Mouse (Mus musculus): ENCODE measurements around the gene 6330409D20Rik.

6330409D20Rik gene

DNA sequence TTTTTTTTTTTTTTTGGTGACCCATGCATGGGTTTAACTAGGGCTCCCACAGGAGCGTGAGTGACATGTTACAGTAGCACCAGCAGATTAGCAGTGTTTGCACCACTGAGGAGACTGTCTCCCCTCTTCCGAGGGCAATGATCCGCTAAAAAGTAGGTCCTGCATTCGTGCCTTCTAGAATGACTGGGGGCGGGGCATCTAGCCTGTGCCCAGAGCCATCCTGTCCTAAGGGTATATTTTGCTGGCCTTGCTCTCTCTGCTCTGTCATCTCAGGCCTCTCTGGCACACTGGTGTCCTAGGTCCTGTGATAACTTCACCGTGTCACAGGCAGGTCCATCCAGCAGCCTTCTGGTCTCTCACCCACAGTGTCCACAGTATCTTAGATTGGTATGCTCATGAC, 41.1 kb downstream of the 6330409D20Rik start:
- no peak for DNase-seq (ENCODE audit: low read depth)

DNA sequence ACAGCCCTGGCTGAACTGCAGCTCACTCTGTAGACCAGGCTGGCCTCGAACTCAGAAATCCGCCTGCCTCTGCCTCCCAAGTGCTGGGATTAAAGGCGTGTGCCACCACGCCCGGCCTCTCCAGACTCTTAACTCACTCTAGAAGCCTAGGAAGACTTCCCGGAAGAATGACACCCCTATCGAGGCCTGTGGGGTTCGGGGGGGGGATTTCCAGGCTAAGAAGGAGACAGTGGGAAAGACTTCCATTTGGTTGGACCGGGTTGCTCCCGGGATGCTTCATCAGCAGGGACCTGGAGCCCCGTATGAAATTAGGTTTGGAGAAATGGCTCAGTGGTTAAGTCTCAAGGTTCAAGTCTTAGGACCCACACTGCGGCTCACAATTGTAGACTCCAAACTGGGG, 46.1 kb downstream of the 6330409D20Rik start:
- no peak for DNase-seq (ENCODE audit: low read depth)

DNA sequence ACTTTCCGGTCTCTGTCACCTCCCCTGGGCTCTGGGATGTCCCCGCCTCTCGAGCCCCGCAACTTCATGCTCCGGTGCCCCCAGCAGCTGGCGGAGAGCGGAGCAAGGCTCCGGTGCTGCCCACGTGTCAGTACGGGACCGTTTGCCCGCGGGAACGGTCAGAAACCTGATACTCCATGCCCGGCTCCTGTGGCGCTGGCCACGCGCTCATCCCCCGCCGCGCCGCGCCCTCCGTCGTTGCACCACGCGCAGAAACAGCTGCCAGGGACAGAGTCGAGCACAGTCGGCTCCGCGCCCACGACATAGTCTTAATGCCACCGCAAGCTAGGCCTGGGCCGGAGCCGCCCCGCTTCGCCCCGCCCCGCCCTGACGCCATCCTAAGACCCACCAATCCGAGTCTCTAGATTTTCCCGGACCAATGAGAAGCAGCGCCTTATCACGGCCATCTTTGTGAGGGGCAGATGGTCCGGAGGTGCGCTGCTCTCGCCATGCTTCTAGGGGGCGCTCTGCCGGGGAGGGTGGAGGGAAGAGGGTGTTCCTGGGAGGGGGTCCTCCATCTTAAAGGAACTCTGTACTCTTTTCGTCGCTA, 46.9 kb downstream of the 6330409D20Rik start:
- DNase-seq (ENCODE audit: low read depth): peak; percentile 87

DNA sequence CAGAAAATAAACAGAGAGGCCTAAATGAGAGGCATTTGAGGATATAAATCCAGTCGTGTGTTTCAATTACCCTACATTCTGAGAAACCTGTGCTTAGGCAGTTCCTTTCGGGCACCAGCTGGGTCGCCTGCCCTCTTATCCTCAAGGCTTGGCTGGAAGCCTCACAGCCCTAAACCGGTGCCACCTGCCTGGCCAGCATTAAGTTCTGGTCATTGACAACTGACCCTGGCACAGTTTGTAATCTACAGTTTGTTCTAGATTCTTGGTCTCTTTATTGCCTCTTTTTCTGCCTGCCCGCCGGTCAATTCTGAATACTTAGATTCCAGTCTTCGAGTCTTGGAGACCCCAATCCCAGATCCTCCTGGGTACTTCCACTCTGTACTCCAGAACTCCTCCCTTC, 47.5 kb downstream of the 6330409D20Rik start:
- DNase-seq (ENCODE audit: low read depth): no peak

DNA sequence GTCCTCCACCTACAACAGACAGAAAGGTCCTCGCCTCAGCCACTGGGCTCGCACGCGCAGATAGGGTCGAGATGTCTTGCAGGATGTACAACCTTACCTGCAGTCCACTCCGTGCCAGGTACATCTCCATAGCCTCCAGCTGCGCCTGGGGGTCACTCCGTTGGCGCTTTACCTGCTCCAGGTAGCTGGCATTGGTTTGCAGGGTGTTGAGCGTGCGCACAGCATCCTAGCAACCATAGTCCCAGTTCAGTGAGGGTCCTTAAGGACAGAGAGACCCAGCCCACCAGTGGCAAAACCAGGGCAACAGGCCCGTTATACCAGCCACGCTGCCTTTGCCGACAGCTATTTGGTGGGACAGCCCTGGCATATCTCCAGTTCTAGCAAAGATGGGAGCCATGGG, 48.3 kb downstream of the 6330409D20Rik start:
- DNase-seq (ENCODE audit: low read depth): no peak

DNA sequence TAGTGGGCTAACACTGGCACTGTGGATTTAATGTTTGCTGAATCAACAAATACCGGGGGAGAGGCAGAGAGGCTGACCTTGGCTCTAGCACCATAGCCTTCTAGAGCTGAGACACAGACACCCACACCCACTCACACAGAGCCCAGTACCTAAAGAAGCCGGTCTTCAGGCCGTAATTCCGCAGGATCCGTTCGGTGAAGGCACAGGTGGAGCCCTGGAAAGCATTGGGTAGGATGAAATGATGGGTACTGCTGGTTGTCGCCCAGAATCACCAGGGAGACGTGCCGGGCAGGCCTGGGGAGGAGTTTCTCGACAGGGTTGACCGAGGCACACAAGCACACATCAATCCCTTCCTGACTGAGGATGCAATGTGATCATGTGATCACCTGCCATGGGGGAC, 49.8 kb downstream of the 6330409D20Rik start:
- DNase-seq (ENCODE audit: low read depth): no peak

DNA sequence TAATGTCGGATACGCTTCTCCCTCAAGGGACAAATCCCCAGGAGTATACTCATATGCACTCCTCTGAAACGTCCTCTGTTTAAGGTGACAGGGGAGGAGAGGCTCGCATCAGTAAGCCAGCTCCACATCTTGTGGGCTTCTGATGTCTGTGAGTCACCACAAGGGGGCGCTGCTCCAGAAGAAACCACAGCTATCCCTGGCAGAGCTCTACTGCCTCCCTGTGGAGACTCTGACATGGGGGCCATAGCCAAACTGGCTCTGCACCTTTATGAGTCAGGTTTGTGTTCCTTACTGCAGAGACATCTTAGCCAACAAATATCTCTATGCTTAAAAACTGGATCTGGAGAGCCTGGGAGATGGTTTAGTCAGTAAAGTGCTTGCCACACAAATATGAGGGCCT, 51.4 kb downstream of the 6330409D20Rik start:
- DNase-seq (ENCODE audit: low read depth): peak; percentile 77

DNA sequence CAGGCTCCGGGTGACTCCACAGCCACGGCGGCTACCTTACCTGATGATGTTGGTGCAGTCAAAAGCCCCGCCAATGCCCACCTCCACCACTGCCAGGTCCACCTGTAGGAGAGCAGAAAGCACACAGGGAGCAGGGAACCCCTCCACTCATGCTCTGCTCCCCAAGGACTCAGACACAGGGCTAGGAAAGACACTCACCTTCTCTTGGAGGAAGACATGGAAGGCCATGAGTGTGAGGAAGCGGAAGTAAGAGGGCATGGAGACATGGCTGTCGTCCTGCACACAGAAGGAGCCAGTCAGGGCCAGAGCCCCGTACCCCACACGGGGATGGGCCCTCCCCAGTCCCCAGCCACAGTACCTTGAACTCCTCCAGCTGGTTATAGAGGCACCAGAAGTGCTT, 53.3 kb downstream of the 6330409D20Rik start:
- no peak for DNase-seq (ENCODE audit: low read depth)

DNA sequence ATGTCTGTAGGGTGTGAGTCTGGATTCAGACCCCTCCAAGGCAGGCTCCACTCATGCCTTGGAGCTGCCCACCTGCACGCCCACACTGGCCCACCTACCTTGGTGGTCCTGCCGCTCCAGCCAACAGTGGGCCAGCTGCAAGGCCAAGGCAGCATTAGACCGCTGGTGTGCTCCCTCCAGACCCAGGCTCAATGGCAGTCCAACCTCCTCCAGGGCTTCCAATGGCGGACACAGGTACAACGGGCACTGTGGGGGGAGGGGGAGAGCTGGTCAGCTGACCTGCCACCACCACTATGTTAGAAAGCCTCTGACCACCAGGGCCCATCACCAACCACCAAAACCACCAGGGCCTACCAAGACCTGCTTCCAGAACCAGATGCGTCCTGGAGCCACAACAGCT, 54.2 kb downstream of the 6330409D20Rik start:
- no peak for DNase-seq (ENCODE audit: low read depth)

DNA sequence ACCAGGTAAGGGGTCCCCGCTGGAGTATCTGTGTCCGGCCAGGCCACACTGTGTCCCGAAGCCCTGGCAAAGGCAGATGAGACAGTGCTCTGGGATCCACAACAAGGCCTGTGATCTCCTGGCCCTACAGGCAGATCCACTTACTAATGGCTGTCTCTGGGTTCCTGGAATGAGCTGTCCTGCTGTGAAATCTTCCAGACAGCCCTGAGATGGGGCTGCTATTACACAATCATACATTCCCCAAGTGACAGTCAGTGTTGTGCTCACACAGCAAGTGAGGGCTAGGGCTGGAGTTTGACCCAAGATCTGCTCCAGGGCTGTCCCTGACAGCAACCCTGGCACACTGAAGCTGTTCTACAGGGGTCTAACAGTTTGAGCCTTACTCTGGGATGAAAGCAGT, 55.0 kb downstream of the 6330409D20Rik start:
- DNase-seq (ENCODE audit: low read depth): peak; percentile 44

DNA sequence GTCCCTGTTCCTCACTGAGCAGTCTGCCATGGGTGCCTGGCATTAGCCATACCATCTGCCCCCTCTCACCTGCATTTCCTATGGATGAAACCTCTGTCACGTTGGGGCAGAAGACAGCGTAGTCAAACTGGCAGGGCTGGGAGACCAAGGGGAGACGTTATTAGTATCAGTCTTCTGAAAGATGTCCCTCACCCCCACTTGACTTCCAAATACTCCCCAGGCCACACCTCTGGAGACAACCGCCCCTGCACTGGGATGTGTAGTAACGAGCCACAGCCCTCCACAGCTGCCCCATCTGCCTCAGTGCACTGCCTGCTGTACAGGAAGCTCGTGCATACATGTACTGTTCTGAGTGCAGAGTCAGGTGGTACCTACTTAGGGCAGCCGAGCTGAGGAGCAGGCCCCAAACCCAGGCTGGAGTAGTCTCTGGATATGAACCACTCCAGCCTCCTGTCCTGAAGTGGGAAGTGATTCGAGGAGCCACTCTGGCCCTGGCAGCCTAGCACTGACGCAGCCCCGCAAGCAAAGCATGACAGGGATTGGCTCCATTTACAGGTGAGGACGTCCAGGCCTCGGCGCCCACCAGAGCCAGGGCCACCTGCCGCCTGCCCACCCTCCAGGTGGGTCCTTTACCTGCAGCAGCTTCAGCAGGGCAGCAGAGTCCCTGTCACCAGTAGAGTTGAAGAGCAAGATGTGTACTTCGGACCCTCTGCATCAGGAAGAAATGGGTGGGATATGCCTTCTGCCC, 56.0 kb downstream of the 6330409D20Rik start:
- DNase-seq (ENCODE audit: low read depth): no peak

DNA sequence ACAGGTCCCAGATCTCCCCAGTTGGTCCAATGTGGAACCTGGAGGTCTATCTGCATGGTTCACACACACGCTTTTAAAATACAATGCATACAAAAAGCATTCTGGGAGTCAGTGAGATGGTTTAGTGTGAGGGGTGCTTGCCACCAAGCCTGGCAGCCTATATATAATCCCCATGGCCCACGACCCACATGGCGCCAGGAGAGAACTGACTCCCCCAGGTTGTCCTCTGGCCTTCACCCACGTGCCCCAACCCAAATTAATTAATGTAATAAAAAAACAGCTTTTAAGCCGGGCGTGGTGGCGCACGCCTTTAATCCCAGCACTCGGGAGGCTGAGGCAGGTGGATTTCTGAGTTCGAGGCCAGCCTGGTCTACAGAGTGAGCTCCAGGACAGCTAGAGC, 57.1 kb downstream of the 6330409D20Rik start:
- DNase-seq (ENCODE audit: low read depth): no peak

DNA sequence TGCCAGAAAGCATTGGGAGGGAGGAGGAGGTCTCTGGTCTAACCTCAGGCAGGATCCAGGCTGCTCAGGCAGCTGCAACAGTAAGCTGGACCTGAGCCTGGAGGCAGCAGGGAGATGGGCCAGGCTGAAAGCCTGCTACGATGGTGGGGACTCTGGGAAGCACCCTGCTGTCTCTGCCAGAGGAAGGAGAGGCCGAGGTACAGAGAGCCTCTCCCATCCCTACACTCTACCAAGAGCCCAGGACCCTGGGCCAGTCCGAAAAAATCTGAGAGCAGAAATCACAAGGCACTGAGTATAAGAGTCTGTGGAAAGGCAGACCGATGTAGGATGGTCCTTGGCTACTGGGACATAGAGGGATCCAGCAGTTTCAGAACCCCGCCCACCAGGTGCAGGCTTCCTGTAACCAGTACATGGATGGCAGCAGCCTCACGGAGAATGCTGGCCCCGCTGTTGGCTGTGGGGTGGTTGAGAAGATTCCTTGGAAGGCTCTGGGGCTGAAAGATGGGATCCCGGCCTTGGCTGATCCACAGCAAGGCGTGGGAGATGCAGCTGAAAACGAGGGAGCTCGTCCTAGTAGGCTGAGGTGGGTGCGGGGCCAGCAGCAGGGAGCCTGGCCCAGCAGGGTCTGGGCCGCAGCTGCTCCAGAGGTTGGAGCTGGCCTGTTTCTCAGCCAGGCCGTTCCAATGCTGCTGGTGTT, 57.9 kb downstream of the 6330409D20Rik start:
- DNase-seq (ENCODE audit: low read depth): no peak
